Mouse (Mus musculus): ENCODE measurements at regions not wholly inside any gene's neighbourhood (a gene's known extent, or its start where the extent isn't known, plus 50 kb on each side); places are given as distances from the start of the nearest gene placed in this dataset.
"Not testable (repeated sequence)": the region's sequence is repeated elsewhere in the genome, so short reads cannot be mapped to it uniquely, and the experiment has no call there.

DNA sequence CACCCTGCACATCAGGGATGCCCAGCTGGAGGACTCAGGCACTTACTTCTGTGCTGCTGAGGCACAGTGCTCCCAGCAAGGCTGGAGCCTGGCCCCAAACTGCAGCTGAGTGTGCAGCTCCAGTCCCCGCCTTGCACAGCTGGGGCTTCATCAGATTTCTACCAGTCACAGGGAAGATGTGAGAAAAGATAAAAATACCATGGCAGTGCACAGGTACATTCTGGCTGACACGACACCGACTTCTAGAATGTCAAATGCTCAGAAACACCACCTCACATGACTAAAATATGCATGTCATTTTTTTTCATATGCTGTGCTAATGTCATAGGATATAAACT is 495.7 kb upstream of the Olfr1507 start:
- H3K9ac ChIP-seq (replicated peaks; ENCODE audit: low read length); H3K9me3 ChIP-seq (replicated peaks; ENCODE audit: control insufficient read depth, low read length); H3K4me1 ChIP-seq (ENCODE audit: control insufficient read depth, insufficient read depth, low read length); H3K4me2 ChIP-seq (ENCODE audit: low read depth, low read length); H3K36me3 ChIP-seq (replicated peaks; ENCODE audit: control insufficient read depth, insufficient read depth, low read depth, low read length); ATAC-seq (replicated peaks; ENCODE audit: insufficient number of reproducible peaks, low FRiP score, low TSS enrichment, low read depth); H3K27me3 ChIP-seq (ENCODE audit: control insufficient read depth, insufficient read depth, low read length); DNase-seq (ENCODE audit: low spot score); H3K27ac ChIP-seq (replicated peaks; ENCODE audit: low read depth, low read length); H3K4me3 ChIP-seq (ENCODE audit: low read depth, low read length): not testable (repeated sequence)
- no CpG with 5 or more reads among the region's 3 CpGs for WGBS

DNA sequence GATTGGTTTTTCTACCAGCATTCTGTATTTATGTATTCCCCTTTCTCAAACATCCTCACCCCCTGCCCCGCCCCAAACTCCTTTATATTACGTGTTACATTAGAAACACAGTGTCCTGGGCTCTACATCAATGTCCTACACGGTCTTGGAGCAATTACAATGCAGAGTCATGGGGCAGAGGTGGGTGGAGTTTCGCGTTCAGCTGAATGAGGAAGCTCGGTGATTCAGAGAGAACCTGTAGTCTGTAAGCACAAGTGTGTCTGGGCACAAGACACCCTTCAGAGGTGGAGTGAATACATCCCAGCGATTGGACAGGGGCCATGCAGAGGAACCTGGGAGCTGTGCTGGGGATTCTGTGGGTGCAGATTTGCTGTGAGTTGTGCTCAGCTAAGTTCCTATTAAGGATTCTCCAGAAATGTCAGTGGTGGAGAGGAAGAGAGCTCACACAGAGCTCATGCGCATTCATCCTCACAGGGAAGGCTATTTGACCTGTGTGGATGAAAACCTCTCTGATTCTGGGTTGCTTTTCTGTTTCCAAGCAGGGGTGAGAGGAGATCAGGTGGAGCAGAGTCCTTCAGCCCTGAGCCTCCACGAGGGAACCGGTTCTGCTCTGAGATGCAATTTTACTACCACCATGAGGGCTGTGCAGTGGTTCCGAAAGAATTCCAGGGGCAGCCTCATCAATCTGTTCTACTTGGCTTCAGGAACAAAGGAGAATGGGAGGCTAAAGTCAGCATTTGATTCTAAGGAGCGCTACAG is 495.2 kb upstream of the Olfr1507 start:
- H3K36me3 ChIP-seq (replicated peaks; ENCODE audit: control insufficient read depth, insufficient read depth, low read depth, low read length); H3K27ac ChIP-seq (replicated peaks; ENCODE audit: low read depth, low read length); H3K9me3 ChIP-seq (replicated peaks; ENCODE audit: control insufficient read depth, low read length); H3K4me1 ChIP-seq (ENCODE audit: control insufficient read depth, insufficient read depth, low read length); ATAC-seq (replicated peaks; ENCODE audit: insufficient number of reproducible peaks, low FRiP score, low TSS enrichment, low read depth); H3K27me3 ChIP-seq (ENCODE audit: control insufficient read depth, insufficient read depth, low read length); H3K4me3 ChIP-seq (ENCODE audit: low read depth, low read length); H3K4me2 ChIP-seq (ENCODE audit: low read depth, low read length); H3K9ac ChIP-seq (replicated peaks; ENCODE audit: low read length); DNase-seq (ENCODE audit: low spot score): not testable (repeated sequence)
- no CpG with 5 or more reads among the region's 12 CpGs for WGBS

- H3K9ac ChIP-seq (replicated peaks; ENCODE audit: low read length): not testable (repeated sequence)
- 83% methylated on average over 1 of the region's 1 CpGs for WGBS
Measured at GRCm38 (mm10) chr14:52989940-52990339, 494.4 kb upstream of the Olfr1507 start.

DNA sequence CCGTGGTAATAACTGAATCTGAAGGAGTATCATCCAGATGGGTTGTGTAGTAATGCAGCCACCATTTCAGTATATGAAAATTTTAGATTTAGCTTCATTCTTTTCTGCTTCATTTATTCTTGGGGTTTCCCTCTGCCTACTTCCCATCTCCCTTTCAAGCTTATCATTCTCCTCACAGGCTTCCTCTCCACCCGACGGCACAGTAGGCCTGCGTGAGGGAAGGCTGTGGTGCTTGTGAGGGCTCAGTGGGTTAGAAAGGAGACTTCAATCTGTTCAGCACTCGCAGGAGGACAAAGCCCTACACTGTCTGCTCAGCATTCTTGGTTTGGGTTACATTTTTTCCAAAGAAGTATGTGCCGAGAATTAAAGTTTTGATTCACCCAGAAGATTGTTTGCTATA is 493.0 kb upstream of the Olfr1507 start:
- H3K4me1 ChIP-seq (ENCODE audit: control insufficient read depth, insufficient read depth, low read length); DNase-seq (ENCODE audit: low spot score); ATAC-seq (replicated peaks; ENCODE audit: insufficient number of reproducible peaks, low FRiP score, low TSS enrichment, low read depth); H3K27ac ChIP-seq (replicated peaks; ENCODE audit: low read depth, low read length); H3K4me2 ChIP-seq (ENCODE audit: low read depth, low read length); H3K9me3 ChIP-seq (replicated peaks; ENCODE audit: control insufficient read depth, low read length); H3K4me3 ChIP-seq (ENCODE audit: low read depth, low read length); H3K27me3 ChIP-seq (ENCODE audit: control insufficient read depth, insufficient read depth, low read length); H3K36me3 ChIP-seq (replicated peaks; ENCODE audit: control insufficient read depth, insufficient read depth, low read depth, low read length); H3K9ac ChIP-seq (replicated peaks; ENCODE audit: low read length): not testable (repeated sequence)
- WGBS: no CpG with 5 or more reads among the region's 6 CpGs

More at GRCm38 (mm10) chr14:52989940-52990339, 494.4 kb upstream of the Olfr1507 start:
- ATAC-seq (replicated peaks; ENCODE audit: insufficient number of reproducible peaks, low FRiP score, low TSS enrichment, low read depth); H3K36me3 ChIP-seq (replicated peaks; ENCODE audit: control insufficient read depth, insufficient read depth, low read depth, low read length); H3K27ac ChIP-seq (replicated peaks; ENCODE audit: low read depth, low read length); H3K27me3 ChIP-seq (ENCODE audit: control insufficient read depth, insufficient read depth, low read length); H3K4me1 ChIP-seq (ENCODE audit: control insufficient read depth, insufficient read depth, low read length); DNase-seq (ENCODE audit: low spot score); H3K4me3 ChIP-seq (ENCODE audit: low read depth, low read length); H3K4me2 ChIP-seq (ENCODE audit: low read depth, low read length); H3K9me3 ChIP-seq (replicated peaks; ENCODE audit: control insufficient read depth, low read length): not testable (repeated sequence)

DNA sequence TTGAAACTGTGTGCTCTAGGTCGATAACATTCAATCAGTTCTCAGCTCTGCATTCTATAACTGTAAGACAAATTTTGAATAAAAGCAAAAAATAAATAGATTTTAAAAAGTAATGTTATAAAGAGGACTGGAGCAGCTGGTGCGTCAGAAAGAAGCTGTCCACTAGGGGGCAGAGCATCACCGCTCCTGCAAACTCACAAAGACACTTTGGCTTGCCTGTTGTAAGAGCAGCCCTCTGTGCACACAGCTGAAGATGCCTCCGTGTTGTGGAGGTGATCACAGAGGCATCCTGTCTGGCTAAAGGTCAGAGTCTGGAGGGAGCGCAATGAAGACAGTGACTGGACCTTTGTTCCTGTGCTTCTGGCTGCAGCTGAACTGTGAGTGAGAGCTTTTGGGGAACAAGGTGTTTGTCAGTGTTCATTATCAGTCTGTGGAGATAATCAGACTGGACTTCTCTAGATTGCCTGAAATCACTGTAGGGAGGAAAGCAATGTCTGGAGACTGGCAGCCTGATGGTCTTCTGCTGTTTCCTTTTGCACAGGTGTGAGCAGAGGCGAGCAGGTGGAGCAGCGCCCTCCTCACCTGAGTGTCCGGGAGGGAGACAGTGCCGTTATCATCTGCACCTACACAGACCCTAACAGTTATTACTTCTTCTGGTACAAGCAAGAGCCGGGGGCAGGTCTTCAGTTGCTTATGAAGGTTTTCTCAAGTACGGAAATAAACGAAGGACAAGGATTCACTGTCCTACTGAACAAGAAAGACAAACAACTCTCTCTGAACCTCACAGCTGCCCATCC is 476.9 kb upstream of the Olfr1507 start:
- H3K4me2 ChIP-seq (ENCODE audit: low read depth, low read length); H3K4me1 ChIP-seq (ENCODE audit: control insufficient read depth, insufficient read depth, low read length); ATAC-seq (replicated peaks; ENCODE audit: insufficient number of reproducible peaks, low FRiP score, low TSS enrichment, low read depth); H3K27me3 ChIP-seq (ENCODE audit: control insufficient read depth, insufficient read depth, low read length); H3K9me3 ChIP-seq (replicated peaks; ENCODE audit: control insufficient read depth, low read length); H3K36me3 ChIP-seq (replicated peaks; ENCODE audit: control insufficient read depth, insufficient read depth, low read depth, low read length); H3K27ac ChIP-seq (replicated peaks; ENCODE audit: low read depth, low read length); DNase-seq (ENCODE audit: low spot score); H3K9ac ChIP-seq (replicated peaks; ENCODE audit: low read length); H3K4me3 ChIP-seq (ENCODE audit: low read depth, low read length): not testable (repeated sequence)
- WGBS: no CpG with 5 or more reads among the region's 12 CpGs

GRCm38 (mm10) chr14:52962110-52962509 is 466.6 kb upstream of the Olfr1507 start:
- H3K4me1 ChIP-seq (ENCODE audit: control insufficient read depth, insufficient read depth, low read length); H3K36me3 ChIP-seq (replicated peaks; ENCODE audit: control insufficient read depth, insufficient read depth, low read depth, low read length); H3K9ac ChIP-seq (replicated peaks; ENCODE audit: low read length); H3K27me3 ChIP-seq (ENCODE audit: control insufficient read depth, insufficient read depth, low read length); DNase-seq (ENCODE audit: low spot score); H3K4me3 ChIP-seq (ENCODE audit: low read depth, low read length); H3K4me2 ChIP-seq (ENCODE audit: low read depth, low read length); ATAC-seq (replicated peaks; ENCODE audit: insufficient number of reproducible peaks, low FRiP score, low TSS enrichment, low read depth); H3K27ac ChIP-seq (replicated peaks; ENCODE audit: low read depth, low read length); H3K9me3 ChIP-seq (replicated peaks; ENCODE audit: control insufficient read depth, low read length): not testable (repeated sequence)
- 79% methylated on average over 3 of the region's 4 CpGs for WGBS

DNA sequence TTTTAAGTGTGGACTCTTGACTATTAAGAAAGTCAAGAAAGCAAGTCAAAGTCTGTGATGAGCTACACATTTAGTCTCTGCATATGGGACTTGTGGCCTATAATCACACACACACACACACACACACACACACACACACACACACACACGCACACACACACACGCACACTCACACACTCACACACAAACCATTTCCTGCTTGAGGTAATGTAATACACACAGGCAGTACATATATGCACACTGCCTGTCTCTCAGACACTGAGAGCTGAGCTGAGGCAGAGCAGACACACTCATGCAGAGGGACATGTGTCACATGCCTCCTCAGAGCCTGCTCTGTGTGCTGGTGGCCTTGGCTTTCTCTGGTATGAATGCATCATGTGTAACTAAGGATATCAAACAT is 461.0 kb upstream of the Olfr1507 start:
- H3K9me3 ChIP-seq (replicated peaks; ENCODE audit: control insufficient read depth, low read length); DNase-seq (ENCODE audit: low spot score); H3K27me3 ChIP-seq (ENCODE audit: control insufficient read depth, insufficient read depth, low read length); H3K4me1 ChIP-seq (ENCODE audit: control insufficient read depth, insufficient read depth, low read length); H3K4me3 ChIP-seq (ENCODE audit: low read depth, low read length); H3K27ac ChIP-seq (replicated peaks; ENCODE audit: low read depth, low read length); ATAC-seq (replicated peaks; ENCODE audit: insufficient number of reproducible peaks, low FRiP score, low TSS enrichment, low read depth); H3K9ac ChIP-seq (replicated peaks; ENCODE audit: low read length); H3K36me3 ChIP-seq (replicated peaks; ENCODE audit: control insufficient read depth, insufficient read depth, low read depth, low read length); H3K4me2 ChIP-seq (ENCODE audit: low read depth, low read length): not testable (repeated sequence)
- 71% methylated on average over 2 of the region's 2 CpGs for WGBS

DNA sequence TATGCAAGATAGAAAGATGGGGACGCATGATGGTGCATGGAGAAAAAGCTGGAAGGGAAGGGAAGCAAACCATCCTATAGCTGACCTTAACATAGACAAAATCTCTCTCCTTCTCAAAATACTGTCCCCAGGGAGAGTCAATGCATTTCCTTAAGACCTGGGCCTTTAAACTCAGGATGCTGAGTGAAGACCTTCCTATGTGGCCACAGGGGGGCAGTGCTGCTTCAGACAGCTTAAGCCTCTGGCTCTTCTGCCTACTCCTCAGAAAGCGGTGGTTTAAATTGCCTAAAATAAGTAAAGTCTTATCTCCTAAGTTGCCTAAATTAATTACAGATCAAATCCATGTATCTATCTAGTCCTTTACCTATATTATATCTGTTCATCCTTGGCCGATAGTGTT is 449.4 kb upstream of the Olfr1507 start:
- not testable (repeated sequence) for DNase-seq (ENCODE audit: low spot score); H3K4me2 ChIP-seq (ENCODE audit: low read depth, low read length); H3K36me3 ChIP-seq (replicated peaks; ENCODE audit: control insufficient read depth, insufficient read depth, low read depth, low read length); H3K27ac ChIP-seq (replicated peaks; ENCODE audit: low read depth, low read length); H3K4me3 ChIP-seq (ENCODE audit: low read depth, low read length); H3K9me3 ChIP-seq (replicated peaks; ENCODE audit: control insufficient read depth, low read length); H3K27me3 ChIP-seq (ENCODE audit: control insufficient read depth, insufficient read depth, low read length); H3K4me1 ChIP-seq (ENCODE audit: control insufficient read depth, insufficient read depth, low read length); H3K9ac ChIP-seq (replicated peaks; ENCODE audit: low read length); ATAC-seq (replicated peaks; ENCODE audit: insufficient number of reproducible peaks, low FRiP score, low TSS enrichment, low read depth)
- no CpG with 5 or more reads among the region's 3 CpGs for WGBS

Measured in embryonic facial prominence, embryonic 11.5 days (tissue).